Comparison of ENCODE assay signal across 9 mouse cellular contexts in genomic region chr16:38239729-38240128, GRCm38 (mm10). TPM values are rescaled to one million over a fixed set of nuclear protein-coding genes. Genes with fewer than 3 reads are reported as not detected.
DNase-seq lines count a peak whose midpoint lies in the region.
"Had no signal": no experiment of that assay in that cellular context is flagged by ENCODE, and none has a peak within 500 bp of the region (broad histone marks: within the 10 kb centered on the region; RNA-seq: fewer than 3 reads in every experiment).

No protein-coding gene starts in this region.

- peaks cover 38% of the 10 kb centered on the region for H3K4me1 ChIP-seq in megakaryocyte, embryonic 14.5 days
- H3K4me1 ChIP-seq: heart, embryonic 15.5 days had no signal

- no peaks in the 10 kb centered on the region for H3K27me3 ChIP-seq in megakaryocyte, embryonic 14.5 days (replicated peaks)
- H3K27me3 ChIP-seq: heart, embryonic 15.5 days had no signal

- intact Hi-C loops in left cerebral cortex, postnatal 4 days (cut with DNase I): no loop called here

- peaks cover 76% of the 10 kb centered on the region for H3K36me3 ChIP-seq in megakaryocyte, embryonic 14.5 days (replicated peaks; ENCODE audit: low read length)

- no peaks in the 10 kb centered on the region for H3K9me3 ChIP-seq in megakaryocyte, embryonic 14.5 days
- H3K9me3 ChIP-seq: heart, embryonic 15.5 days had no signal

- H3K4me3 ChIP-seq in megakaryocyte, embryonic 14.5 days (replicated peaks): peak overlapping the region; percentile 73
- H3K4me3 ChIP-seq: heart, embryonic 15.5 days had no signal

- DNase-seq in left cerebral cortex, adult 11 months (ENCODE audit: low spot score): peak; percentile 42
- no peak for DNase-seq in left cerebral cortex, postnatal 4 days
- DNase-seq in MN1 (ENCODE audit: low spot score): peak; percentile 20
- peak; percentile 41 to 59 for DNase-seq in cerebellum, postnatal 14 days
- DNase-seq in kidney, postnatal 10 days: peak; percentile 49
- peak; percentile 86 for DNase-seq in thymus, postnatal 14 days

RNA-seq across cellular contexts. Expression of gene Nr1i2, which starts 54.9 kb away (rescaled TPM):
- not detected for total RNA-seq in left cerebral cortex, postnatal 4 days (2021)
- polyA plus RNA-seq in megakaryocyte, embryonic 14.5 days (2012; ENCODE audit: insufficient read depth, low replicate concordance): not detected in 2 replicates
- polyA plus RNA-seq: heart, embryonic 15.5 days; neural tube, embryonic 14.5 days had no signal
